Mouse (Mus musculus): ENCODE data around the gene Clmn.

GRCm38 (mm10) chr12:104748946-104749345, 115.9 kb downstream of the Clmn start:
- TF ChIP-seq EP300 (optimal IDR thresholded peaks at IDR 0.05) (no peak), CTCF (IDR thresholded peaks at IDR 0.05; ENCODE audit: low read depth) (no peak)
